Mouse (Mus musculus) stomach, embryonic 15.5 days (tissue): Measurements from ENCODE around the gene Hps6. TPM values are rescaled to one million over a fixed set of nuclear protein-coding genes. Genes with fewer than 3 reads are reported as not detected.

Experiments used
- ATAC-seq: fragments of 200-750 bp; cut with Nextera tagmentation; 2 replicates; pipeline ENCODE4 v1.8.0; 2017; ENCODE audit warnings: low read depth, moderate number of reproducible peaks, moderate TSS enrichment; ENCODE audit not compliant: insufficient read depth, low FRiP score
- H3K27ac ChIP-seq: fragments of 300-500 bp; sonication (generic); 2 replicates; pipeline ENCODE4 v1.5.1; 2015; ENCODE audit warnings: mild to moderate bottlenecking, inconsistent platforms
- H3K27me3 ChIP-seq: fragments of 300-500 bp; sonication (generic); replicated peaks from 2 replicates; pipeline ENCODE4 v1.6.1; 2015; ENCODE audit warnings: inconsistent platforms
- H3K36me3 ChIP-seq: fragments of 300-500 bp; sonication (generic); 2 replicates; pipeline ENCODE4 v1.6.1; 2015; ENCODE audit warnings: inconsistent platforms
- H3K4me1 ChIP-seq: fragments of 300-500 bp; sonication (generic); 2 replicates; pipeline ENCODE4 v1.6.1; 2015; ENCODE audit warnings: inconsistent platforms
- H3K4me2 ChIP-seq: fragments of 300-500 bp; sonication (generic); 2 replicates; pipeline ENCODE4 v1.6.1; 2015; ENCODE audit warnings: mild to moderate bottlenecking, inconsistent platforms
- H3K4me3 ChIP-seq: fragments of 300-500 bp; sonication (generic); replicated peaks from 2 replicates; pipeline ENCODE4 v1.5.1; 2015; ENCODE audit warnings: inconsistent platforms
- H3K9ac ChIP-seq: fragments of 300-500 bp; sonication (generic); 2 replicates; pipeline ENCODE4 v1.6.1; 2015; ENCODE audit warnings: inconsistent platforms
- H3K9me3 ChIP-seq: fragments of 300-500 bp; sonication (generic); 2 replicates; pipeline ENCODE4 v1.6.1; 2016; ENCODE audit warnings: inconsistent platforms
- WGBS: fragments of 180-500 bp; shearing (Covaris S2); methylation state at CpG from one replicate; pipeline ENCODE4 v1.1.7; 2015; 5-methylcytosine and 5-hydroxymethylcytosine counted together
- polyA plus RNA-seq: library from polyadenylated mRNA; unstranded; fragments of >200 nt; fragmentation: Nextera tagmentation; extraction: Ambion mirVana; gene quantifications from 2 replicates; pipeline ENCODE4 v1.2.1, GENCODE M21; 2015

Hps6 gene
- polyA plus RNA-seq, 1 experiment from 2014 or later: 8.1 TPM

GRCm38 (mm10) chr19:45999378-45999777 lies 3.9 kb upstream of the Hps6 start:
- ATAC-seq: no peak
- no peak overlapping the region for H3K27ac ChIP-seq
- no peaks in the 10 kb centered on the region for H3K27me3 ChIP-seq
- peaks cover 3% of the 10 kb centered on the region; the same call in 1 of the 2 replicates for H3K36me3 ChIP-seq
- 64% methylated on average over 1 of the region's 1 CpGs for WGBS
- no peak overlapping the region for H3K4me3 ChIP-seq
- no peak overlapping the region for H3K4me2 ChIP-seq
- H3K9me3 ChIP-seq: no peaks in the 10 kb centered on the region
- peaks cover 13% of the 10 kb centered on the region for H3K4me1 ChIP-seq
- H3K9ac ChIP-seq: no peak overlapping the region

GRCm38 (mm10) chr19:46002279-46002678 lies 1.0 kb upstream of the Hps6 start:
- peaks cover 20% of the 10 kb centered on the region for H3K4me1 ChIP-seq
- no peak overlapping the region for H3K4me2 ChIP-seq
- no peaks in the 10 kb centered on the region for H3K36me3 ChIP-seq
- H3K27me3 ChIP-seq: no peaks in the 10 kb centered on the region
- 72% methylated on average over 9 of the region's 9 CpGs for WGBS
- H3K27ac ChIP-seq: no peak overlapping the region
- no peak overlapping the region for H3K4me3 ChIP-seq
- no peak overlapping the region for H3K9ac ChIP-seq
- no peak for ATAC-seq
- no peaks in the 10 kb centered on the region for H3K9me3 ChIP-seq

GRCm38 (mm10) chr19:46004814-46005466 lies 1.6 kb downstream of the Hps6 start:
- Histone ChIP-seq H3K36me3 (peaks cover 2% of the 10 kb centered on the region; the same call in 1 of the 2 replicates), H3K4me2 (peak overlapping the region; percentile 99; the same call in 1 of the 2 replicates), H3K27me3 (no peaks in the 10 kb centered on the region), H3K4me1 (peaks cover 17% of the 10 kb centered on the region), H3K4me3 (0 out of 2 replicates have a peak overlapping the region, but pooled peaks have one; percentile 76), H3K27ac (no peak overlapping the region), H3K9me3 (no peaks in the 10 kb centered on the region), H3K9ac (no peak overlapping the region)
- WGBS: 77% methylated on average over 17 of the region's 17 CpGs
- no peak for ATAC-seq

- H3K4me1 ChIP-seq: peaks cover 17% of the 10 kb centered on the region
- ATAC-seq: no peak
- no peaks in the 10 kb centered on the region for H3K9me3 ChIP-seq
- no peak overlapping the region for H3K9ac ChIP-seq
- H3K27me3 ChIP-seq: no peaks in the 10 kb centered on the region
- no peak overlapping the region for H3K4me2 ChIP-seq
- H3K4me3 ChIP-seq: no peak overlapping the region
- H3K36me3 ChIP-seq: peaks cover 2% of the 10 kb centered on the region; the same call in 1 of the 2 replicates
- 85% methylated on average over 7 of the region's 7 CpGs for WGBS
- no peak overlapping the region for H3K27ac ChIP-seq
Measured at GRCm38 (mm10) chr19:46005680-46006079, 2.4 kb downstream of the Hps6 start.

- H3K4me1 ChIP-seq: no peaks in the 10 kb centered on the region
- H3K27ac ChIP-seq: no peak overlapping the region
- H3K36me3 ChIP-seq: no peaks in the 10 kb centered on the region
- 32% methylated on average over 12 of the region's 12 CpGs for WGBS
- no peaks in the 10 kb centered on the region for H3K27me3 ChIP-seq
- no peak overlapping the region for H3K4me3 ChIP-seq
- no peak overlapping the region for H3K9ac ChIP-seq
- H3K9me3 ChIP-seq: no peaks in the 10 kb centered on the region
- H3K4me2 ChIP-seq: no peak overlapping the region
- ATAC-seq: peak; percentile 65; the same call in 1 of the 2 replicates
Measured at GRCm38 (mm10) chr19:46014572-46015178, 11.4 kb downstream of the Hps6 start.

- Histone ChIP-seq H3K9ac (no peak overlapping the region), H3K4me2 (no peak overlapping the region), H3K4me1 (no peaks in the 10 kb centered on the region), H3K4me3 (no peak overlapping the region), H3K27me3 (no peaks in the 10 kb centered on the region), H3K27ac (no peak overlapping the region), H3K9me3 (no peaks in the 10 kb centered on the region), H3K36me3 (no peaks in the 10 kb centered on the region)
- ATAC-seq: no peak
- whole genome bisulfite sequencing: 80% methylated on average over 2 of the region's 2 CpGs
Measured at GRCm38 (mm10) chr19:46016023-46016422, 12.7 kb downstream of the Hps6 start.

- no peaks in the 10 kb centered on the region for H3K36me3 ChIP-seq
- peak; percentile 80 for ATAC-seq
- H3K9ac ChIP-seq: no peak overlapping the region
- 0 out of 2 replicates have a peak overlapping the region, but pooled peaks have one; percentile 8 for H3K27ac ChIP-seq
- H3K9me3 ChIP-seq: no peaks in the 10 kb centered on the region
- WGBS: 58% methylated on average over 6 of the region's 6 CpGs
- H3K4me3 ChIP-seq: no peak overlapping the region
- H3K4me2 ChIP-seq: no peak overlapping the region
- H3K27me3 ChIP-seq: no peaks in the 10 kb centered on the region
- 0 out of 2 replicates have a peak, but pooled peaks cover 4% of the 10 kb centered on the region for H3K4me1 ChIP-seq
Measured at GRCm38 (mm10) chr19:46024959-46025358, 21.7 kb downstream of the Hps6 start.

- 63% methylated on average over 8 of the region's 8 CpGs for WGBS
- Histone ChIP-seq H3K4me2 (no peak overlapping the region), H3K27ac (no peak overlapping the region), H3K9me3 (no peaks in the 10 kb centered on the region), H3K4me1 (0 out of 2 replicates have a peak, but pooled peaks cover 4% of the 10 kb centered on the region), H3K9ac (no peak overlapping the region), H3K27me3 (no peaks in the 10 kb centered on the region), H3K4me3 (no peak overlapping the region), H3K36me3 (0 out of 2 replicates have a peak, but pooled peaks cover 7% of the 10 kb centered on the region)
- peak; percentile 11; the same call in 1 of the 2 replicates for ATAC-seq
Measured at GRCm38 (mm10) chr19:46026567-46026966, 23.3 kb downstream of the Hps6 start.

GRCm38 (mm10) chr19:46028747-46029320 lies 25.5 kb downstream of the Hps6 start:
- WGBS: 68% methylated on average over 11 of the region's 11 CpGs
- ATAC-seq: no peak
- Histone ChIP-seq H3K9me3 (no peaks in the 10 kb centered on the region), H3K4me3 (no peak overlapping the region), H3K27ac (no peak overlapping the region), H3K4me2 (no peak overlapping the region), H3K36me3 (peaks cover 28% of the 10 kb centered on the region), H3K27me3 (no peaks in the 10 kb centered on the region), H3K4me1 (0 out of 2 replicates have a peak, but pooled peaks cover 4% of the 10 kb centered on the region), H3K9ac (no peak overlapping the region)

- peaks cover 36% of the 10 kb centered on the region for H3K36me3 ChIP-seq
- H3K4me1 ChIP-seq: 0 out of 2 replicates have a peak, but pooled peaks cover 4% of the 10 kb centered on the region
- H3K27ac ChIP-seq: no peak overlapping the region
- ATAC-seq: no peak
- WGBS: 71% methylated on average over 1 of the region's 1 CpGs
- no peak overlapping the region for H3K9ac ChIP-seq
- no peaks in the 10 kb centered on the region for H3K27me3 ChIP-seq
- H3K4me3 ChIP-seq: no peak overlapping the region
- no peaks in the 10 kb centered on the region for H3K9me3 ChIP-seq
- no peak overlapping the region for H3K4me2 ChIP-seq
Measured at GRCm38 (mm10) chr19:46029652-46030051, 26.3 kb downstream of the Hps6 start.

GRCm38 (mm10) chr19:46030196-46030983 lies 27.1 kb downstream of the Hps6 start:
- Histone ChIP-seq H3K4me3 (no peak overlapping the region), H3K36me3 (peaks cover 44% of the 10 kb centered on the region), H3K27me3 (no peaks in the 10 kb centered on the region), H3K4me2 (no peak overlapping the region), H3K9me3 (no peaks in the 10 kb centered on the region), H3K27ac (no peak overlapping the region), H3K9ac (no peak overlapping the region), H3K4me1 (0 out of 2 replicates have a peak, but pooled peaks cover 4% of the 10 kb centered on the region)
- no peak for ATAC-seq
- WGBS: 92% methylated on average over 10 of the region's 10 CpGs
